Mouse (Mus musculus) CH12.LX (cell line): Measurements from ENCODE around the gene Chchd2. TPM values are rescaled to one million over a fixed set of nuclear protein-coding genes. Genes with fewer than 3 reads are reported as not detected.

Experiments used
- DNase-seq: peaks from one replicate; pipeline ENCODE4 v3.0.0-alpha.2; 2013; ENCODE audit errors: extremely low read depth
- H3K27ac ChIP-seq: 2 replicates; pipeline ENCODE4 v1.5.1; 2012; ENCODE audit warnings: low read depth, mild to moderate bottlenecking, control low read depth, moderate library complexity; ENCODE audit not compliant: insufficient read depth
- H3K27me3 ChIP-seq: replicated peaks from 2 replicates; pipeline ENCODE3; 2012; ENCODE audit warnings: inconsistent platforms
- H3K36me3 ChIP-seq, 2 experiments: replicated peaks in 1 of 2; 2 replicates each; pipeline versions ENCODE3 to v1.6.1; 2012; ENCODE audit warnings: inconsistent platforms in 1 of 2, low read length in 1 of 2, mild to moderate bottlenecking in 1 of 2, mixed read lengths in 1 of 2, moderate library complexity in 1 of 2; ENCODE audit not compliant: control insufficient read depth in 1 of 2, insufficient read depth in 1 of 2
- H3K4me1 ChIP-seq, 2 experiments: 2 replicates each; pipeline ENCODE4 v1.6.1; 2012; ENCODE audit warnings: inconsistent platforms in 1 of 2, moderate library complexity in 1 of 2; ENCODE audit not compliant: insufficient read depth in 2 of 2, control insufficient read depth in 1 of 2
- H3K4me2 ChIP-seq: 2 replicates; pipeline ENCODE4 v1.6.1; 2012; ENCODE audit warnings: low read depth, mild to moderate bottlenecking, control low read depth; ENCODE audit not compliant: poor library complexity, insufficient read depth, severe bottlenecking
- H3K4me3 ChIP-seq, 3 experiments: fragments of 150-350 bp in 1 of 3; sonication (generic) in 1 of 3; replicated peaks in 1 of 3; 2 replicates each; pipeline versions ENCODE3 to v1.5.1; 2011 to 2012; ENCODE audit warnings: low read depth in 2 of 3, low read length in 2 of 3, mild to moderate bottlenecking in 2 of 3, moderate library complexity in 2 of 3, control low read depth in 1 of 3, improper control_type of control experiment in 1 of 3, inconsistent platforms in 1 of 3, mixed read lengths in 1 of 3; ENCODE audit not compliant: poor library complexity in 1 of 3
- H3K79me2 ChIP-seq: replicated peaks from 2 replicates; pipeline ENCODE4 v1.6.1; 2012; ENCODE audit warnings: mild to moderate bottlenecking, moderate library complexity; ENCODE audit not compliant: control insufficient read depth, poor library complexity, insufficient read depth, severe bottlenecking; ENCODE audit errors: extremely low read depth
- H3K9ac ChIP-seq: 2 replicates; pipeline ENCODE4 v1.6.1; 2012; ENCODE audit warnings: low read depth, mild to moderate bottlenecking, control low read depth, moderate library complexity; ENCODE audit not compliant: insufficient read depth
- H3K9me3 ChIP-seq: replicated peaks from 2 replicates; pipeline ENCODE3; 2012; ENCODE audit warnings: low read length, inconsistent platforms, mixed read lengths
- CHD1 ChIP-seq: IDR thresholded peaks from 2 replicates; pipeline ENCODE4 v1.6.1; 2012; ENCODE audit warnings: low read depth, low read length, improper control_type of control experiment, inconsistent platforms
- CHD2 ChIP-seq: IDR thresholded peaks from 2 replicates; pipeline ENCODE4 v1.6.1; 2011; ENCODE audit warnings: low read length, improper control_type of control experiment
- CTCF ChIP-seq, 2 experiments: IDR thresholded peaks in 1 of 2; conservative IDR thresholded peaks in 1 of 2; 2 replicates each; pipeline ENCODE4 v1.5.1; 2011 to 2012; ENCODE audit warnings: low read depth in 2 of 2, low read length in 2 of 2, improper control_type of control experiment in 1 of 2, inconsistent platforms in 1 of 2, mild to moderate bottlenecking in 1 of 2, moderate library complexity in 1 of 2
- ELF1 ChIP-seq: IDR thresholded peaks from 2 replicates; pipeline ENCODE4 v1.6.1; 2014; ENCODE audit warnings: low read depth, mild to moderate bottlenecking, inconsistent platforms, low read length, improper control_type of control experiment
- ETS1 ChIP-seq: conservative IDR thresholded peaks from 2 replicates; pipeline ENCODE4 v1.6.1; 2012; ENCODE audit warnings: low read depth, mild to moderate bottlenecking, inconsistent platforms, low read length, improper control_type of control experiment, moderate library complexity
- GABPA ChIP-seq: IDR thresholded peaks from 2 replicates; pipeline ENCODE4 v1.6.1; 2012; ENCODE audit warnings: low read depth, low read length, improper control_type of control experiment, inconsistent platforms; ENCODE audit not compliant: insufficient replicate concordance
- HCFC1 ChIP-seq: IDR thresholded peaks from 2 replicates; pipeline ENCODE4 v1.6.1; 2012; ENCODE audit warnings: low read depth, mild to moderate bottlenecking, inconsistent platforms, low read length, improper control_type of control experiment
- IRF4 ChIP-seq: IDR thresholded peaks from 2 replicates; pipeline ENCODE4 v1.6.1; 2014; ENCODE audit warnings: low read depth, mild to moderate bottlenecking, inconsistent platforms, low read length, improper control_type of control experiment
- JUN ChIP-seq: IDR thresholded peaks from 2 replicates; pipeline ENCODE4 v1.6.1; 2011; ENCODE audit warnings: low read depth, mild to moderate bottlenecking, low read length, improper control_type of control experiment, moderate library complexity; ENCODE audit not compliant: insufficient read depth
- JUND ChIP-seq: conservative IDR thresholded peaks from 2 replicates; pipeline ENCODE4 v1.6.1; 2011; ENCODE audit warnings: low read depth, low read length, improper control_type of control experiment
- KAT2A ChIP-seq: IDR thresholded peaks from 2 replicates; pipeline ENCODE4 v1.6.1; 2012; ENCODE audit warnings: low read length, improper control_type of control experiment, inconsistent platforms; ENCODE audit not compliant: insufficient replicate concordance
- MXI1 ChIP-seq: IDR thresholded peaks from 2 replicates; pipeline ENCODE4 v1.6.1; 2011; ENCODE audit warnings: mild to moderate bottlenecking, low read depth, low read length, improper control_type of control experiment
- MYC ChIP-seq: IDR thresholded peaks from 2 replicates; pipeline ENCODE4 v1.6.1; 2011; ENCODE audit warnings: low read depth, mild to moderate bottlenecking, improper control_type of control experiment, low read length
- NELFE ChIP-seq: IDR thresholded peaks from 2 replicates; pipeline ENCODE4 v1.6.1; 2011; ENCODE audit warnings: low read depth, low read length, improper control_type of control experiment
- NRF1 ChIP-seq: IDR thresholded peaks from 2 replicates; pipeline ENCODE4 v1.6.1; 2014; ENCODE audit warnings: low read depth, mild to moderate bottlenecking, inconsistent platforms, low read length, improper control_type of control experiment, moderate library complexity
- PAX5 ChIP-seq: IDR thresholded peaks from 2 replicates; pipeline ENCODE4 v1.6.1; 2012; ENCODE audit warnings: low read length, inconsistent platforms, mixed read lengths
- POLR2AphosphoS2 ChIP-seq: IDR thresholded peaks from 2 replicates; pipeline ENCODE4 v1.6.1; 2011; ENCODE audit warnings: low read depth, low read length, improper control_type of control experiment
- RAD21 ChIP-seq: IDR thresholded peaks from 2 replicates; pipeline ENCODE4 v1.6.1; 2011; ENCODE audit warnings: low read depth, mild to moderate bottlenecking, low read length, improper control_type of control experiment, moderate library complexity
- RCOR1 ChIP-seq: conservative IDR thresholded peaks from 2 replicates; pipeline ENCODE4 v1.6.1; 2012; ENCODE audit warnings: low read depth, mild to moderate bottlenecking, inconsistent platforms, low read length, improper control_type of control experiment
- SIN3A ChIP-seq: IDR thresholded peaks from 2 replicates; pipeline ENCODE4 v1.6.1; 2012; ENCODE audit warnings: low read length, improper control_type of control experiment, inconsistent platforms
- SMC3 ChIP-seq: IDR thresholded peaks from 2 replicates; pipeline ENCODE4 v1.6.1; 2011; ENCODE audit warnings: low read depth, low read length, improper control_type of control experiment
- TBP ChIP-seq: conservative IDR thresholded peaks from 2 replicates; pipeline ENCODE4 v1.6.1; 2011; ENCODE audit warnings: low read depth, low read length, improper control_type of control experiment
- TCF12 ChIP-seq: IDR thresholded peaks from 2 replicates; pipeline ENCODE4 v1.6.1; 2014; ENCODE audit warnings: low read depth, mild to moderate bottlenecking, inconsistent platforms, low read length, improper control_type of control experiment
- UBTF ChIP-seq: IDR thresholded peaks from 2 replicates; pipeline ENCODE4 v1.6.1; 2012; ENCODE audit warnings: low read depth, mild to moderate bottlenecking, inconsistent platforms, low read length, improper control_type of control experiment, moderate library complexity
- USF1 ChIP-seq: IDR thresholded peaks from 2 replicates; pipeline ENCODE4 v1.6.1; 2014; ENCODE audit warnings: low read depth, mild to moderate bottlenecking, inconsistent platforms, low read length, improper control_type of control experiment
- USF2 ChIP-seq: conservative IDR thresholded peaks from 2 replicates; pipeline ENCODE4 v1.6.1; 2011; ENCODE audit warnings: low read depth, low read length, improper control_type of control experiment
- ZC3H11A ChIP-seq: IDR thresholded peaks from 2 replicates; pipeline ENCODE4 v1.6.1; 2012; ENCODE audit warnings: low read depth, mild to moderate bottlenecking, inconsistent platforms, low read length, improper control_type of control experiment
- ZKSCAN1 ChIP-seq: IDR thresholded peaks from 2 replicates; pipeline ENCODE4 v1.6.1; 2012; ENCODE audit warnings: low read depth, inconsistent platforms, low read length, improper control_type of control experiment, borderline replicate concordance
- ZMIZ1 ChIP-seq: IDR thresholded peaks from 2 replicates; pipeline ENCODE4 v1.6.1; 2012; ENCODE audit warnings: low read depth, mild to moderate bottlenecking, inconsistent platforms, low read length, improper control_type of control experiment
- ZNF384 ChIP-seq: IDR thresholded peaks from 2 replicates; pipeline ENCODE4 v1.6.1; 2012; ENCODE audit warnings: low read depth, low read length, improper control_type of control experiment, inconsistent platforms
- dilution Hi-C: fragments of 300-500 bp; cut with MboI; formaldehyde crosslinking; loops from 2 replicates; pipeline ENCODE4 v1.14.3; 2020; ENCODE audit warnings: low sequenced_read_pairs; ENCODE audit not compliant: extremely low pct_unique_long_range_greater_than_20kb, extremely low pct_ligation_motif_present
- in situ Hi-C: fragments of 300-500 bp; cut with MboI; formaldehyde crosslinking; loops from 3 replicates; pipeline ENCODE4 v1.14.3; 2019; ENCODE audit warnings: low sequenced_read_pairs, low pct_ligation_motif_present, low pct_unique_long_range_greater_than_20kb, mixed read lengths
- polyA plus RNA-seq: library from polyadenylated mRNA; unstranded; fragments of >175 nt; gene quantifications from 2 replicates; pipeline ENCODE4 v1.2.1, GENCODE M21; 2012; ENCODE audit warnings: low read depth; ENCODE audit not compliant: insufficient read length
- total RNA-seq, 2 experiments: library from RNA; depleted of rRNA; stranded (reverse); fragments of 300-350 nt in 1 of 2; fragments of >200 nt in 1 of 2; gene quantifications; 2 replicates each; pipeline ENCODE4 v1.2.3; 2012 to 2014

The Chchd2 gene
- total and polyA plus RNA-seq, 3 experiments, result 370 to 988 (median 552) TPM

- in situ Hi-C loops, result no loop called here
- TF ChIP-seq CTCF (conservative IDR thresholded peaks at IDR 0.05 in 1 of 2, IDR thresholded peaks at IDR 0.05 in 1 of 2; ENCODE audit: low read depth in 2 of 2, low read length in 2 of 2), result no peak
- TF ChIP-seq HCFC1, result no peak
- no peak for TF ChIP-seq ZC3H11A
- TF ChIP-seq GABPA, result no peak
- TF ChIP-seq RAD21, result no peak
- no peak for TF ChIP-seq UBTF
- TF ChIP-seq USF1, result no peak
- no peak for TF ChIP-seq TBP
- TF ChIP-seq MXI1, result no peak
- no peak for TF ChIP-seq TCF12
- TF ChIP-seq IRF4, result no peak
- no peak for TF ChIP-seq POLR2AphosphoS2
- TF ChIP-seq ELF1, result no peak
- no peak for TF ChIP-seq KAT2A
- TF ChIP-seq NELFE, result no peak
- TF ChIP-seq, all 38 proteins: peak for 0
These were observed 39.8 kb downstream of the Chchd2 start for GRCm38 (mm10) chr5:129847558-129847820.

GRCm38 (mm10) chr5:129846752-129847557, 40.3 kb downstream of the Chchd2 start, which contains the start of gene Sumf2:
Gene Sumf2, plus strand, starts transcription at chr5:129846986.
- in situ Hi-C loops (no loop called here), dilution Hi-C loops (no loop called here)
- Histone ChIP-seq H3K79me2 (peaks cover 19% of the 10 kb centered on the region), H3K4me3 (peak within 1 kb of the TSS; percentile 59 to 78 (median 60)), H3K9ac (peak within 1 kb of the TSS; percentile 81), H3K27me3 (no peaks in the 10 kb centered on the region), H3K27ac (peak within 1 kb of the TSS; percentile 6; the same call in 1 of the 2 replicates), H3K4me1 (peaks cover 0 to 16% of the 10 kb centered on the region in 2 experiments; a peak in 1 of 4 replicates), H3K36me3 (peaks cover 31 to 46% of the 10 kb centered on the region in 2 experiments), H3K9me3 (peaks cover 6% of the 10 kb centered on the region), H3K4me2 (peak within 1 kb of the TSS; percentile 99)
- DNase-seq, result peak; percentile 96
- peak; percentile 15; the same call in 1 of the 2 replicates for TF ChIP-seq ZKSCAN1
- TF ChIP-seq MXI1, result peak; percentile 84; the same call in 1 of the 2 replicates
- TF ChIP-seq POLR2AphosphoS2, result peak; percentile 100
- TF ChIP-seq PAX5, result no peak
- TF ChIP-seq NRF1, result peak; percentile 99
- 0 out of 2 replicates have a peak, but pooled peaks have one; percentile 48 for TF ChIP-seq RCOR1
- TF ChIP-seq USF2, result peak; percentile 6; the same call in 1 of the 2 replicates
- TF ChIP-seq ZMIZ1, result peak; percentile 96
- TF ChIP-seq ZNF384, result peak; percentile 74
- peak; percentile 65 for TF ChIP-seq MYC
- no peak for TF ChIP-seq RAD21
- peak; percentile 91 for TF ChIP-seq NELFE
- no peak for TF ChIP-seq UBTF
- TF ChIP-seq JUND, result no peak
- TF ChIP-seq IRF4, result peak; percentile 52
- no peak for TF ChIP-seq CTCF (conservative IDR thresholded peaks at IDR 0.05 in 1 of 2, IDR thresholded peaks at IDR 0.05 in 1 of 2; ENCODE audit: low read depth in 2 of 2, low read length in 2 of 2)
- TF ChIP-seq SMC3, result 0 out of 2 replicates have a peak, but pooled peaks have one; percentile 1
- TF ChIP-seq JUN, result peak; percentile 43; the same call in 1 of the 2 replicates
- TF ChIP-seq CHD1, result no peak
- TF ChIP-seq CHD2, result peak; percentile 83
- no peak; the same call in 1 of the 2 replicates for TF ChIP-seq ETS1
- peak; percentile 67 for TF ChIP-seq HCFC1
- TF ChIP-seq SIN3A, result peak; percentile 79; the same call in 1 of the 2 replicates

More at GRCm38 (mm10) chr5:129847558-129847820, 39.8 kb downstream of the Chchd2 start:
- Histone ChIP-seq H3K4me1 (peaks cover 0 to 16% of the 10 kb centered on the region in 2 experiments; a peak in 1 of 4 replicates), H3K27me3 (no peaks in the 10 kb centered on the region), H3K4me2 (peak overlapping the region; percentile 99), H3K79me2 (peaks cover 19% of the 10 kb centered on the region), H3K27ac (no peak overlapping the region), H3K9me3 (peaks cover 6% of the 10 kb centered on the region), H3K9ac (peak overlapping the region; percentile 81), H3K4me3 (peak overlapping the region; percentile 59 to 78 (median 60)), H3K36me3 (peaks cover 31 to 48% of the 10 kb centered on the region in 2 experiments)
- DNase-seq, result no peak
- dilution Hi-C loops, result no loop called here
